Mouse (Mus musculus): ENCODE data around the gene Zdhhc4.

DNA sequence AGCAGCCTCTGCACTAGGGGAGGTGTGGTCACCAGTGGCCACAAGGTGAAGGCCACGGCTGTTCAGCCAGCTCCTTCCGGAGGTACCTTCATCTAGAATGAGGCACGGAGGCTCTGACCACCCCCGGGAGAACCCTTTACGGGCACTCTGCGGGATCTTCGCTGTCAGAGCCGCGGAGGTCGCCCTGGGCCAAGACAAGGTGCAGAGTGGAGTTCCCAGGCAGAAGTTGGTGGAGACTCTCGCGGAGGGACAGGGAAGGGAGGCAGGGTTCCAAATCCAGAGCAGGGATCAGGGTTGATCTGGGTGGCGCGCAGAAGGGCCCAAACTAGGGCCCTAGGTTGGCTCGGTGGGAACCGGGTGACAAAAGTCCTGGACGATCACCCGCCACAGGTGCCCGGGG lies 36.2 kb downstream of the Zdhhc4 start:
- TF ChIP-seq CTCF (IDR thresholded peaks at IDR 0.05; ENCODE audit: low read depth, low read length) (no peak), POLR2A (IDR thresholded peaks at IDR 0.05; ENCODE audit: borderline replicate concordance, low read depth, low read length) (no peak)
